Mouse (Mus musculus) stomach, embryonic 15.5 days (tissue): ENCODE data around the gene Pi4k2a. TPM values are rescaled to one million over a fixed set of nuclear protein-coding genes. Genes with fewer than 3 reads are reported as not detected.

Experiments
- ATAC-seq: fragments of 200-750 bp; cut with Nextera tagmentation; 2 replicates; pipeline ENCODE4 v1.8.0; 2017; ENCODE audit warnings: low read depth, moderate number of reproducible peaks, moderate TSS enrichment; ENCODE audit not compliant: insufficient read depth, low FRiP score
- H3K27ac ChIP-seq: fragments of 300-500 bp; sonication (generic); 2 replicates; pipeline ENCODE4 v1.5.1; 2015; ENCODE audit warnings: mild to moderate bottlenecking, inconsistent platforms
- H3K27me3 ChIP-seq: fragments of 300-500 bp; sonication (generic); replicated peaks from 2 replicates; pipeline ENCODE4 v1.6.1; 2015; ENCODE audit warnings: inconsistent platforms
- H3K36me3 ChIP-seq: fragments of 300-500 bp; sonication (generic); 2 replicates; pipeline ENCODE4 v1.6.1; 2015; ENCODE audit warnings: inconsistent platforms
- H3K4me1 ChIP-seq: fragments of 300-500 bp; sonication (generic); 2 replicates; pipeline ENCODE4 v1.6.1; 2015; ENCODE audit warnings: inconsistent platforms
- H3K4me2 ChIP-seq: fragments of 300-500 bp; sonication (generic); 2 replicates; pipeline ENCODE4 v1.6.1; 2015; ENCODE audit warnings: mild to moderate bottlenecking, inconsistent platforms
- H3K4me3 ChIP-seq: fragments of 300-500 bp; sonication (generic); replicated peaks from 2 replicates; pipeline ENCODE4 v1.5.1; 2015; ENCODE audit warnings: inconsistent platforms
- H3K9ac ChIP-seq: fragments of 300-500 bp; sonication (generic); 2 replicates; pipeline ENCODE4 v1.6.1; 2015; ENCODE audit warnings: inconsistent platforms
- H3K9me3 ChIP-seq: fragments of 300-500 bp; sonication (generic); 2 replicates; pipeline ENCODE4 v1.6.1; 2016; ENCODE audit warnings: inconsistent platforms
- WGBS: fragments of 180-500 bp; shearing (Covaris S2); methylation state at CpG from one replicate; pipeline ENCODE4 v1.1.7; 2015; 5-methylcytosine and 5-hydroxymethylcytosine counted together
- polyA plus RNA-seq: library from polyadenylated mRNA; unstranded; fragments of >200 nt; fragmentation: Nextera tagmentation; extraction: Ambion mirVana; gene quantifications from 2 replicates; pipeline ENCODE4 v1.2.1, GENCODE M21; 2015

The Pi4k2a gene
- polyA plus RNA-seq, 1 experiment from 2014 or later: 22.0 TPM

DNA sequence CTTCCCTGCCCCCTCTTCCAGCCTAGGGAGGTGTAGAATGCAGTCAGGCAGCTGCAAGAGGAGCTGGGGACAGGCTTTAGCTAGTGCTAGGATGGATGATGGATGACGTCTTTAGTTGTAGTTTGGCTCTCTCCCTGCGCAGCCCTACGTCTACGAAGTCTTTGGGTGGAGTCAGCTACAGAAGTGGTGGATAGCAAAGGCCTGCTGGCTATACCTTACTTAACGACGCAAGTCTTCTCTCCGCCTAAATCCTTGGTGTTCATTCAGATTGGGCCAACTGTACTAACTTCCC is 58.2 kb downstream of the Pi4k2a start:
- H3K9me3 ChIP-seq: no peaks in the 10 kb centered on the region
- peak overlapping the region; percentile 74 for H3K4me3 ChIP-seq
- H3K36me3 ChIP-seq: no peaks in the 10 kb centered on the region
- peak overlapping the region; percentile 92 for H3K27ac ChIP-seq
- H3K4me2 ChIP-seq: peak overlapping the region; percentile 84
- 0 out of 2 replicates have a peak, but pooled peaks cover 3% of the 10 kb centered on the region for H3K27me3 ChIP-seq
- peak overlapping the region; percentile 80; the same call in 1 of the 2 replicates for H3K9ac ChIP-seq
- WGBS: 17% methylated on average over 7 of the region's 7 CpGs
- peaks cover 37% of the 10 kb centered on the region for H3K4me1 ChIP-seq
- peak; percentile 62 for ATAC-seq

DNA sequence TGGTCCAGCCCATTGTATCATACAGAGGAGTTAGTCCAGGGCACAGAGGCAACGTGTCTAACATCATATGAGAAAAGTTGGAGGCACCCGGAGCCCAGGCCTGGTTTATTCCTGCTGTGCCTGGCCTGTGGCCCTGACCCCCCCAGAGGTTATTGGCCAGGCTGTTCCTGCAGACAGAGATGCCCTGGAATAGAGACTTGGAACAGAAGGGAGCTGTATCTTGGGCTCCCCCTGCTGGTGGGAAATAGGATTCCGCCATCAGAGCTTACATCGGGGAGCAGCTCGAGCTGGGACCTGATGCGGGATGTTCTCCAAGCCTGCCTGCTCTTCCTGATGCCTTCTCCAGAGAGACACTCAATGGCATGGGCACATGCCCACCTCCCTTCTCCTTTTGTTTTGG is 61.7 kb downstream of the Pi4k2a start:
- Histone ChIP-seq H3K27me3 (0 out of 2 replicates have a peak, but pooled peaks cover 3% of the 10 kb centered on the region), H3K27ac (peak overlapping the region; percentile 65; the same call in 1 of the 2 replicates), H3K4me2 (no peak overlapping the region), H3K9ac (no peak overlapping the region), H3K4me1 (peaks cover 36% of the 10 kb centered on the region), H3K36me3 (no peaks in the 10 kb centered on the region), H3K4me3 (no peak overlapping the region), H3K9me3 (no peaks in the 10 kb centered on the region)
- 3% methylated on average over 6 of the region's 6 CpGs for WGBS
- ATAC-seq: peak; percentile 11; the same call in 1 of the 2 replicates

DNA sequence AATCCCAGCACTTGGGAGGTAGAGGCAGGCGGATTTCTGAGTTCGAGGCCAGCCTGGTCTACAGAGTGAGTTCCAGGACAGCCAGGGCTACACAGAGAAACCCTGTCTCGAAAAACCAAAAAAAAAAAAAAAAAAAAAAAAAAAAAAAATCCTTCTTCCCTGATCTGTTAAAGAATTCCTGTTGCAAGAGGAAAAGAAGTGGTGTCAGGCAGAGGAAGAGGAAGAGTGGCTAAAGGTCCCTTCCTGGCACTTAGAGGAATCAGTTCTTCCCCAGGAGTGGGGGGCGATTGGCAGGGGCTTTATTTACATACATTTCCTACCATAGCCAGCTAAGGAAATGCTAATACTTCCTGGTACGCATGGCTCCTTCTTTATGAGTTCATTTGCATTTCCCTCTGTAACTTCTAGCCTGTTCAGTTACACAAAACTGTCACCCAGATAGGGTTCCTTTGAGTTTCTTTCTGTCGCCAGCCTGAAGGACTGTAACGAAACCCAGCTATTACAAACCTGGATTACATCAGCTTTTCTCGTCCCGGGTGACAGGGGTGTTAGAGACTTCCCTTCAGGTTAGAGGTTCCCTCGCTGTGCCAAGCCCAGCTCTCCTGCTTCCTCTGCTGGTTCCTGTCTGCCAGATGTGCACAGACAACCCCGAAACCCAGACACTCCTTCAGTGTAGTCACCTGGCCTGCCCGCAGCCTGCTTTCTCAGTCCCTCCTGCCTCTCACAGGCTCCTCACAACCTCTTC is 67.4 kb downstream of the Pi4k2a start:
- no peak overlapping the region; the same call in 1 of the 2 replicates for H3K27ac ChIP-seq
- H3K27me3 ChIP-seq: no peaks in the 10 kb centered on the region
- no peaks in the 10 kb centered on the region for H3K4me1 ChIP-seq
- H3K4me3 ChIP-seq: no peak overlapping the region
- H3K4me2 ChIP-seq: no peak overlapping the region
- no peak for ATAC-seq
- WGBS: 47% methylated on average over 12 of the region's 12 CpGs
- H3K9ac ChIP-seq: no peak overlapping the region
- no peaks in the 10 kb centered on the region for H3K36me3 ChIP-seq
- no peaks in the 10 kb centered on the region for H3K9me3 ChIP-seq

DNA sequence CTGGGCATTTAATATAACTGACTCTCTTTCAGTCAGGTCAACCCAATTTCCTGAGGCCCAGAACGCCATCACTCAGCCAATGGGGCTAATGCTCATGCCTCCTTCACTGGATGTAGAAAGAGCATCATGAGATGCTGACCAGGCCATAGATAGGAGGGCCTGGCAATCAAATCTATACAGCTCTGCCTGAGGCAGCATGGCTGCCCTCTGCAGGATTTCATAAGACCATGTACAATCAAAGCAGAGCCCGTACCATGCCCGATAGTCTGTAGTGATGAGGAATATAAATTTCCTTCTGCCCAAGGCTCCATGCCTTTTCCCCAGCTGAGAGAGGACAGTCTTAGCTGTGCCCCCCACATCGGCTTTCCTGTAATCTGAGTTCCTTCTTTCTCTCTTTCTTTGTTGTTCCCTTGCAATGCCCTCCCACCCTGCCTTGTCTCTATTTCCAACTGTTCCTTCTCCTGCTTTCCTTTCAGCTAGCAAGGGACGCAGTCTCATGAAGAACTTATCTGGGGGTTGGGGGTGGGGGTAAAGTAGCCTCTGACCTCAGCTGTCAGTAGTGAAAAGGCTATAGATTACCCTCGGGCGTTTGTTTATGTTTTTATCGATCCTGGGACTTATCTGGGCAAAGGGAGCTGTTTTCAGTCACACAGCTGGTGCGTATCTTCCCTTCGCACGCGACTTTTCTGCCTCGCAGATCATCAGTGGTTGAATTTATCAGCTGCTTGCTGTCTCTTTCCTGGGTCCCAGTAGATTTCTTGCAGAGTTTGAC is 68.2 kb downstream of the Pi4k2a start:
- H3K9me3 ChIP-seq: no peaks in the 10 kb centered on the region
- peak overlapping the region; percentile 11 for H3K4me2 ChIP-seq
- WGBS: 16% methylated on average over 13 of the region's 13 CpGs
- no peaks in the 10 kb centered on the region for H3K36me3 ChIP-seq
- H3K4me1 ChIP-seq: no peaks in the 10 kb centered on the region
- H3K9ac ChIP-seq: no peak overlapping the region
- H3K27ac ChIP-seq: no peak overlapping the region; the same call in 1 of the 2 replicates
- ATAC-seq: no peak
- H3K4me3 ChIP-seq: no peak overlapping the region
- no peaks in the 10 kb centered on the region for H3K27me3 ChIP-seq

DNA sequence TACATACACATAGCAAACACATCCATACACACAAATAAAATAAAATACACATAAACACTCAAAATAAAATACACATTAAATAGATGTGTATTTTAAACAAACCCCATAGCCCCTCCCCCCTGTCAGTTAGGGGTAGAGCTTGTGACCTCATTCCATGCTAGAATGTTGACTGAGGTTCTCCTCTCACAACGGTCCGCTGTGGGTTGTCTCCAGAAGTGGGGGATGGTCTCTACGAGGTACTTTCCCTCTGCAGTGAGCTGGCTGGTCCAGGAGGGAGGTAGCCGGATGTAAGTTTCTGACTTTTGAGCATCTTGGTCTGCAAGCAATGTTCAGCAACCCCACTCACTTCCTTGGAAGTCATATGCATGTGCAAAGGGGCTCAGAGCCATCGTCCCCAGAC is 73.5 kb downstream of the Pi4k2a start, which contains the start of gene Zfyve27:
Gene Zfyve27 (plus strand): TSS at position 188 of the 400 bp plus-strand sequence.
- Histone ChIP-seq H3K9ac (no peak within 1 kb of the TSS), H3K27me3 (peaks cover 8% of the 10 kb centered on the region; the same call in 1 of the 2 replicates), H3K27ac (no peak within 1 kb of the TSS), H3K4me2 (no peak within 1 kb of the TSS), H3K4me1 (no peaks in the 10 kb centered on the region), H3K4me3 (no peak within 1 kb of the TSS), H3K36me3 (no peaks in the 10 kb centered on the region), H3K9me3 (no peaks in the 10 kb centered on the region)
- WGBS: 37% methylated on average over 5 of the region's 5 CpGs
- no peak for ATAC-seq

DNA sequence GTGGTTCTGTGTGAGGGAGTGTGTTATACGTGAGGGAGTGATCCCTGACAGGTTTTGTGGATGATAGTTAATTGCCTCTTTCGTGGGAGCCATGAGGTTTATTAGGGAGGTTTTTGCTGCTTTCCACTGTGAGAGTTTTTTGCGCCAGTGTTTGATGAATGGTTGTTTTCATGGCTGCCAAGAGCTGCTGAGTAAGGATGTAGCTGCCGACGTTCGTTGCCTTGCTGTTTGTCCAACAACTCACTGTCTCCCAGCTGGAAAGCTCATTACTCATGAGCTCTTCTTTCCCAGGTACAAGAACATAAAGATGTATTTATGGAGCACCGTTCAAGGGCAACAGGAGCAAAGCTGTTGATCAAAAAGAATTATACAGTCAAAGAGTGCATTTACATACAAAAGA is 73.9 kb downstream of the Pi4k2a start:
- WGBS: 27% methylated on average over 7 of the region's 7 CpGs
- H3K9me3 ChIP-seq: no peaks in the 10 kb centered on the region
- H3K27me3 ChIP-seq: peaks cover 8% of the 10 kb centered on the region; the same call in 1 of the 2 replicates
- H3K4me2 ChIP-seq: no peak overlapping the region
- peaks cover 2% of the 10 kb centered on the region; the same call in 1 of the 2 replicates for H3K4me1 ChIP-seq
- no peak overlapping the region for H3K9ac ChIP-seq
- H3K36me3 ChIP-seq: no peaks in the 10 kb centered on the region
- H3K4me3 ChIP-seq: no peak overlapping the region
- H3K27ac ChIP-seq: no peak overlapping the region
- no peak for ATAC-seq

DNA sequence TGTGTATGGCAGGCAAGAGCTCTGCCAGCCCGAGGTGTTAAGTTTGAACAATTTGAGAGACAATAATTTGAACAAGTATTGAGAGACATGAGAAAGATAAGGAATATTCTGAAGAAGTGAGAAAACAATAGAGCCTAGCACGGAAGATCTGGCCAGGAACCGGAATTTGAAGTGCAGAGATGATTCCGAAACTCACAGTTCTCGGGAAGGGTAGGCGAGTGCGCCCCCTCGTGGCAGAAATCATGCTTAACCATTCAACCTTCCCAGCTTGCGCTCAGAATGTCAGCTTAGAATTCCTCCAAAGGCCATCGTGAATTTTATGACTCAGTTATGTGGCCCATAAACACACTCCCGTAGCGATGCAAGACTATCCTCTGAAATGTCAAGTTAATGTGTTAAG is 75.9 kb downstream of the Pi4k2a start:
- no peaks in the 10 kb centered on the region for H3K36me3 ChIP-seq
- 3% methylated on average over 12 of the region's 12 CpGs for WGBS
- H3K4me3 ChIP-seq: no peak overlapping the region; the same call in 1 of the 2 replicates
- H3K9ac ChIP-seq: no peak overlapping the region
- H3K4me1 ChIP-seq: peaks cover 9% of the 10 kb centered on the region; the same call in 1 of the 2 replicates
- H3K4me2 ChIP-seq: peak overlapping the region; percentile 39; the same call in 1 of the 2 replicates
- no peaks in the 10 kb centered on the region for H3K9me3 ChIP-seq
- no peak for ATAC-seq
- H3K27me3 ChIP-seq: peaks cover 8% of the 10 kb centered on the region; the same call in 1 of the 2 replicates
- H3K27ac ChIP-seq: no peak overlapping the region

DNA sequence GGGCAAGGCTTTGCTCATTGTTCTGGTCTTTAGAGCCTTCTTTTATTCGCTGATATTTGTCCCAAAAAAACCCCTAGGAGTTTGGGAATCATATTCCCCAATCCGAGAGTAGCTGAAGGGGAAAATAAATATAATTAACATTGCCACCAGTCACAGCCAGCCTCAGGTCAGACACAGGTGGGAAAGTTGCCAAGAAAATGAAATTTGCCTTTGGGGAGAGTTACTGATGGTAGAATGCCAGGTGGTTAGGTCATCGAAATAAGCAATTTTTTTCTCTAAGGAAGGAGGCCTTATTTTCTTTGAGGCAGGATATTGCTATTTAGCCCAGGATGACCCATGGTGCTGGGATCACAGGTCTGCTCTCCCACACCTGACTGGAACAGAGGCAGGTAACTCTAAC is 76.5 kb downstream of the Pi4k2a start:
- H3K9ac ChIP-seq: no peak overlapping the region
- peaks cover 15% of the 10 kb centered on the region for H3K4me1 ChIP-seq
- H3K9me3 ChIP-seq: no peaks in the 10 kb centered on the region
- no peak overlapping the region for H3K4me2 ChIP-seq
- peaks cover 8% of the 10 kb centered on the region; the same call in 1 of the 2 replicates for H3K27me3 ChIP-seq
- H3K4me3 ChIP-seq: no peak overlapping the region
- WGBS: 39% methylated on average over 3 of the region's 3 CpGs
- no peaks in the 10 kb centered on the region for H3K36me3 ChIP-seq
- no peak for ATAC-seq
- no peak overlapping the region for H3K27ac ChIP-seq

DNA sequence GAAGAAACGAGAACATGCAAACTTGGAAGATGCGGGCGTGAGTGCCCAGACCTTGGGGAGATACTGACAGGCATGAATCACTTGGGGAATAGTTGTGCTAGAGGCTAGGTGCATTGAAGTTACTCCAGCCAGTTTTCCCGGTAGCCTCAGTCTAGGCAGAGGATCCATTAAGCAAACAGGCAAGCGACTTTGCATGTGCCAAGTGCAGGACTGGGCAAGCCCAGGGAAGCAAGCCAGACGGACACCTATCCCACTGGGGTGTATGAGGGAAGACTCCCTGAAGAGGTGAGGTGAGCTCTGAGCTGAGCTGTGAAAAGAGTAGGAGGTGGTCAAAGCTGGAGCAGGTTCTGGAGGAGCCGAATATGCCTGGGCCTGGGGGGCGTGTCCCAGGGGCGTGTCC is 77.2 kb downstream of the Pi4k2a start:
- H3K4me1 ChIP-seq: peaks cover 15% of the 10 kb centered on the region
- H3K36me3 ChIP-seq: no peaks in the 10 kb centered on the region
- H3K27me3 ChIP-seq: peaks cover 8% of the 10 kb centered on the region; the same call in 1 of the 2 replicates
- WGBS: 58% methylated on average over 9 of the region's 9 CpGs
- H3K4me2 ChIP-seq: no peak overlapping the region
- H3K27ac ChIP-seq: no peak overlapping the region
- no peak overlapping the region for H3K4me3 ChIP-seq
- ATAC-seq: no peak
- H3K9ac ChIP-seq: no peak overlapping the region
- no peaks in the 10 kb centered on the region for H3K9me3 ChIP-seq

DNA sequence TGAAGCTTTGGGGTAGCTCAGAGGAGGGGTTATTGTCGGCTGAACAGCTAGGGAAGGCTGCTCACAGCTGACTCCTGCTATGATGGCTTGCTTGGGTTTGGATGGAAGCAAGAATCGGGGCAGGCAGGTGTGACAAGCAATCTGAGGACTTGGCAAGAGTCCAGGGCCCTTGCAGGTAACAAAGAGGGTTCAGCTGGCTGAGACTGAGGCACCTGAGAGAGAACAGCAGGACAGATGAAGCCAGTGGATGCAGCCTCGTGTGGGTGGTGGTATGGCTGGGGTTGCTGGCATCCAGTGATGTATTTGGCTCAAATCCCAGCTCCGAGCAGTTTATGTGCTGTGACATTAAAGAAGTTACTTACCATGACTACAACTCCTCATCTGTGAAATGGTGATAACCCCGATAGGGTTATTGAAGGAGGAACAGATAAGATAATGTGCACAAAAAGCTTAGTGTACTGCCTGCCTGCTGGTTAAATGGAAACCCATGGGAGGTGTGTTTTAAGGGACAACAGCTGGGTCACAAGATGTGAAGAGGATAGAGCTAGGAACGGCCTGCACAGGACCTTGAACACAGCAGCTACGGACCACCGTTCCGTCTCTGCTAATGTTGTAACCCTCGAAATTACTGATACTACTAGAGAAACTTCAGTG is 79.2 kb downstream of the Pi4k2a start:
- no peak overlapping the region for H3K9ac ChIP-seq
- H3K27ac ChIP-seq: no peak overlapping the region
- WGBS: 53% methylated on average over 10 of the region's 10 CpGs
- H3K4me2 ChIP-seq: peak overlapping the region; percentile 72; the same call in 1 of the 2 replicates
- no peak for ATAC-seq
- peaks cover 15% of the 10 kb centered on the region for H3K4me1 ChIP-seq
- 0 out of 2 replicates have a peak overlapping the region, but pooled peaks have one; percentile 89 for H3K4me3 ChIP-seq
- H3K36me3 ChIP-seq: no peaks in the 10 kb centered on the region
- H3K9me3 ChIP-seq: no peaks in the 10 kb centered on the region
- H3K27me3 ChIP-seq: peaks cover 8% of the 10 kb centered on the region; the same call in 1 of the 2 replicates

DNA sequence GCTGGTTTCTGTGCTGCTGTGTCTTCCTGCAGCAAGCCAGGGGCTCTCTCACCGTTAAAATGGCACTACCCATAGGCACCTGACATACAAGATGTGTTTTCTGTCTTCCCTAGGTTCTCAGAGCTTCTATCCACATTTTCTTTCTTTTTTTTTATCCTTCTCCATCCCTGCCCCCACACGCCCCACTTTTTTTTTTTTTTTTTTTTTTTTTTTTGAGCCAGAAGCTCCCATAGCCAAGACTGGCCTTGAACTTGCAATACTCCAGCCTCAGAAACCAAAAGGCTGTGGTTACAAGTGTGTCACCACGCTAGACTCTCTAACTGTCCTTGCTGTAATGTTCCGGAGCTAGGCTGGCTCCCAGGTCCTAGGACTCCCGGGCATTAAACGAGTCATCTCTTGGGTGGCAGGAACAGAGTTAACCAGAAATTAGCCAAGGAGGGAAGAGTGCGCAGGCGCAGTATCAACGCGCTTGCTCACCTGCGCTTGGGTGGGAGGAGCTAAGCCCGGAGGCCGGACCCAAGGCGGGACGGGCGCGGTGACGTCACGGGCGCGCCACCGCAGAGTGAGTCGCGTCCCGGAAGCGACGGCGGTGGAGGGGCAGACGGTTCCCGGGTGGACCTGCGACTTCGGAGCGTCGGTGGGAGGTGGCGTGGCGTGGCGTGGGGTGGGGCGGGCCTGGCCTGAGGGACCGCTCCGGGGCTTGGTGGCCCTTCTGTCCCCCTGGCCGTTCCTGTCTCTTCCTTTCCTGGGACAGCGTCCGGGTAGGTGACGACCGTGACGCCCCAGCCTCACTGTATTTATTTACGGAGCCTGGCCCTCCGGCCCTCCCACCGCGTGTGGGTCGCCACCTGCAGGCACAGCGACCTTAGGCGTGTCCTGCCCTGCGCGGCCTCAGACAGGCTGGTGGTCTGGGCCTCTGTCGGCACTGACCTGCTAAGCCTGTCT is 80.0 kb downstream of the Pi4k2a start:
- Histone ChIP-seq H3K9me3 (no peaks in the 10 kb centered on the region), H3K4me3 (peak overlapping the region; percentile 89), H3K9ac (peak overlapping the region; percentile 63), H3K4me2 (peak overlapping the region; percentile 72), H3K4me1 (peaks cover 15% of the 10 kb centered on the region), H3K27me3 (peaks cover 8% of the 10 kb centered on the region; the same call in 1 of the 2 replicates), H3K27ac (peak overlapping the region; percentile 64; the same call in 1 of the 2 replicates), H3K36me3 (no peaks in the 10 kb centered on the region)
- 2% methylated on average over 54 of the region's 56 CpGs for WGBS
- peak; percentile 91 for ATAC-seq
